17 mouse cellular contexts compared by ENCODE assay signal in the genomic region with DNA sequence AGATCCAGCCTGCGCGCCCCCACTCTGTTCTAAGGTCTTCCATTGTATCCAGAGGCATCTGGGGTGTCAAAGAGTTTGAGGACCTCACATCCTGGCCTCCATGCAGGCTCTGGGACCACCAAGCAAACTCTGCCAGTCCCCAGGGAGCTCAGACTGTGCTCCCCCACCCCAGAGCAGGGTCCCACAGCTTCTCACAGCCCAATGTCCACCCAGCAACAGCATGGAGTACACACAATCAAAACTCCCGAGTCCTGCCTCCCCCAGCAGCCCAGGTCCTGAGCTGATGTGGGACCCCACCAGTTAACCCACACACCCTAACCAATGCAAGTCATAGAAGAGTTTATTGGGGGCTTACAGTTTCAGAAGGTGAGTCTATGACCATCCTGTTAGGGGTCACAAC.
DNase-seq lines count a peak whose midpoint lies in the region; ATAC-seq and TF ChIP-seq lines count a peak whose summit lies in the region.
"Had no signal": no experiment of that assay in that cellular context is flagged by ENCODE, and none has a peak within 500 bp of the region (broad histone marks: within the 10 kb centered on the region; RNA-seq: fewer than 3 reads in every experiment).

No protein-coding gene starts in this region.

- H3K4me1 ChIP-seq in heart, postnatal 0 days (ENCODE audit: control insufficient read depth, insufficient read depth) = peaks cover 21% of the 10 kb centered on the region
- H3K4me1 ChIP-seq in neural tube, embryonic 15.5 days = no peaks in the 10 kb centered on the region
- no peaks in the 10 kb centered on the region for H3K4me1 ChIP-seq in embryonic facial prominence, embryonic 10.5 days
- H3K4me1 ChIP-seq in stomach, postnatal 0 days (replicated peaks; ENCODE audit: control insufficient read depth, insufficient read depth) = no peaks in the 10 kb centered on the region
- H3K4me1 ChIP-seq: forebrain, embryonic 13.5 days; hindbrain, embryonic 12.5 days had no signal

- no peak overlapping the region for H3K9ac ChIP-seq in heart, postnatal 0 days (replicated peaks; ENCODE audit: low read depth, low read length)
- no peak overlapping the region for H3K9ac ChIP-seq in neural tube, embryonic 15.5 days (replicated peaks)
- no peak overlapping the region for H3K9ac ChIP-seq in stomach, postnatal 0 days (ENCODE audit: low read length)
- H3K9ac ChIP-seq: forebrain, embryonic 13.5 days; forebrain, postnatal 0 days; hindbrain, embryonic 12.5 days had no signal

- no peak overlapping the region for H3K4me2 ChIP-seq in heart, postnatal 0 days (ENCODE audit: low read depth, low read length)
- no peak overlapping the region for H3K4me2 ChIP-seq in neural tube, embryonic 15.5 days
- no peak overlapping the region for H3K4me2 ChIP-seq in stomach, postnatal 0 days (replicated peaks; ENCODE audit: low read depth)
- H3K4me2 ChIP-seq: forebrain, embryonic 13.5 days; hindbrain, embryonic 12.5 days had no signal

- H3K36me3 ChIP-seq in heart, postnatal 0 days (replicated peaks; ENCODE audit: control insufficient read depth, insufficient read depth, low read length) = no peaks in the 10 kb centered on the region
- no peaks in the 10 kb centered on the region for H3K36me3 ChIP-seq in neural tube, embryonic 15.5 days
- H3K36me3 ChIP-seq in embryonic facial prominence, embryonic 10.5 days (replicated peaks) = no peaks in the 10 kb centered on the region
- H3K36me3 ChIP-seq in stomach, postnatal 0 days (ENCODE audit: control insufficient read depth, insufficient read depth, low read length) = no peaks in the 10 kb centered on the region
- H3K36me3 ChIP-seq: hindbrain, embryonic 12.5 days had no signal

- no peaks in the 10 kb centered on the region for H3K9me3 ChIP-seq in heart, postnatal 0 days (replicated peaks; ENCODE audit: control insufficient read depth, low read length)
- no peaks in the 10 kb centered on the region for H3K9me3 ChIP-seq in neural tube, embryonic 15.5 days (replicated peaks)
- H3K9me3 ChIP-seq in embryonic facial prominence, embryonic 10.5 days = no peaks in the 10 kb centered on the region
- H3K9me3 ChIP-seq in stomach, postnatal 0 days (ENCODE audit: control insufficient read depth, low read length) = no peaks in the 10 kb centered on the region
- H3K9me3 ChIP-seq: forebrain, embryonic 13.5 days; hindbrain, embryonic 12.5 days had no signal

- no peaks in the 10 kb centered on the region for H3K27me3 ChIP-seq in heart, postnatal 0 days (ENCODE audit: control insufficient read depth, insufficient read depth, low read length)
- H3K27me3 ChIP-seq in neural tube, embryonic 15.5 days (replicated peaks) = no peaks in the 10 kb centered on the region
- no peaks in the 10 kb centered on the region for H3K27me3 ChIP-seq in embryonic facial prominence, embryonic 10.5 days (replicated peaks; ENCODE audit: low read depth, poor library complexity, severe bottlenecking)
- no peaks in the 10 kb centered on the region for H3K27me3 ChIP-seq in stomach, postnatal 0 days (ENCODE audit: control insufficient read depth, insufficient read depth, low read length)
- H3K27me3 ChIP-seq: forebrain, embryonic 13.5 days; hindbrain, embryonic 12.5 days had no signal

- peak overlapping the region; percentile 44; the same call in 1 of the 2 replicates for H3K27ac ChIP-seq in heart, postnatal 0 days (ENCODE audit: low read depth)
- no peak overlapping the region for H3K27ac ChIP-seq in neural tube, embryonic 15.5 days (replicated peaks)
- H3K27ac ChIP-seq in embryonic facial prominence, embryonic 10.5 days (replicated peaks) = no peak overlapping the region
- no peak overlapping the region for H3K27ac ChIP-seq in stomach, postnatal 0 days (replicated peaks)
- H3K27ac ChIP-seq: forebrain, embryonic 13.5 days; hindbrain, embryonic 12.5 days had no signal

- ATAC-seq in heart, postnatal 0 days (ENCODE audit: insufficient read depth, low read depth) = no peak
- no peak for ATAC-seq in neural tube, embryonic 15.5 days (ENCODE audit: low FRiP score)
- no peak for ATAC-seq in stomach, postnatal 0 days (ENCODE audit: low FRiP score, low TSS enrichment)
- ATAC-seq: forebrain, embryonic 13.5 days; forebrain, postnatal 0 days; hindbrain, embryonic 16.5 days had no signal

- H3K4me3 ChIP-seq in heart, postnatal 0 days (ENCODE audit: low read depth, low read length) = no peak overlapping the region
- H3K4me3 ChIP-seq in neural tube, embryonic 15.5 days (replicated peaks) = no peak overlapping the region
- H3K4me3 ChIP-seq in embryonic facial prominence, embryonic 10.5 days = no peak overlapping the region
- no peak overlapping the region for H3K4me3 ChIP-seq in stomach, postnatal 0 days (ENCODE audit: low read depth, low read length)
- H3K4me3 ChIP-seq: forebrain, embryonic 13.5 days; hindbrain, embryonic 12.5 days had no signal

- no peak for DNase-seq in heart, postnatal 0 days (ENCODE audit: low spot score)
- no peak for DNase-seq in heart, postnatal 14 days
- peak; percentile 7 for DNase-seq in neural tube, embryonic 10.5 days (ENCODE audit: extremely low spot score, low spot score)
- peak; percentile 5 for DNase-seq in embryonic facial prominence, embryonic 10.5 days (ENCODE audit: low spot score)
- DNase-seq in stomach, postnatal 0 days (ENCODE audit: low spot score) = peak; percentile 7
- DNase-seq: adrenal gland, adult 2 months; adrenal gland, postnatal 25 days; cerebellum, adult 18-20 months; cerebellum, adult 9-11 months; cerebellum, postnatal 36 days; forebrain, postnatal 0 days; gastrocnemius, postnatal 14 days; heart, postnatal 4 days had no signal

- TF ChIP-seq CTCF in heart, postnatal 0 days (IDR thresholded peaks at IDR 0.05; ENCODE audit: low read depth) = no peak
- no peak for TF ChIP-seq CTCF in stomach, postnatal 0 days (IDR thresholded peaks at IDR 0.05; ENCODE audit: low read depth)

- intact Hi-C loops in heart, postnatal 14 days (cut with DNase I) = no loop called here

- 88% methylated on average over 3 of the region's 3 CpGs for WGBS in heart, postnatal 0 days
- 95% methylated on average over 3 of the region's 3 CpGs for WGBS in neural tube, embryonic 15.5 days
- 89% methylated on average over 3 of the region's 3 CpGs for WGBS in embryonic facial prominence, embryonic 10.5 days
- WGBS in stomach, postnatal 0 days = 90% methylated on average over 3 of the region's 3 CpGs

- TF ChIP-seq EP300 in heart, postnatal 0 days (IDR thresholded peaks at IDR 0.05; ENCODE audit: low read depth) = no peak
- no peak for TF ChIP-seq EP300 in stomach, postnatal 0 days (optimal IDR thresholded peaks at IDR 0.05)

Comparison
In these comparisons a context has a peak if more than half of its experiments do, and no peak if none do; other contexts are left out.
1. DNase-seq: peak in neural tube, embryonic 10.5 days (single experiment), embryonic facial prominence, embryonic 10.5 days (single experiment) and stomach, postnatal 0 days (single experiment); none in heart, postnatal 0 days (single experiment) and heart, postnatal 14 days (0 of 2).